Mouse (Mus musculus) spleen, postnatal 14 days (tissue): ENCODE data around the gene Cpm.

Experiments used
- DNase-seq, 2 experiments: peaks; one replicate each; pipeline ENCODE4 v3.0.0; 2021 to 2022; ENCODE audit warnings: low spot score in 2 of 2

Cpm gene

GRCm38 (mm10) chr10:117635078-117635771 lies 5.9 kb downstream of the Cpm start:
- DNase-seq, result no peak

GRCm38 (mm10) chr10:117635823-117636589 lies 6.7 kb downstream of the Cpm start:
- no peak for DNase-seq

GRCm38 (mm10) chr10:117637062-117637744 lies 7.9 kb downstream of the Cpm start:
- no peak for DNase-seq

GRCm38 (mm10) chr10:117637745-117638577 lies 8.7 kb downstream of the Cpm start:
- DNase-seq, result no peak

GRCm38 (mm10) chr10:117638578-117639220 lies 9.4 kb downstream of the Cpm start:
- no peak for DNase-seq

GRCm38 (mm10) chr10:117639221-117639599 lies 9.9 kb downstream of the Cpm start:
- no peak for DNase-seq

- DNase-seq, result no peak
Observed at GRCm38 (mm10) chr10:117639899-117640594, 10.7 kb downstream of the Cpm start.

- DNase-seq, result no peak
Observed at GRCm38 (mm10) chr10:117640595-117641078, 11.3 kb downstream of the Cpm start.

- DNase-seq, result no peak
Observed at GRCm38 (mm10) chr10:117641400-117642200, 12.3 kb downstream of the Cpm start.

GRCm38 (mm10) chr10:117642201-117642450 lies 12.8 kb downstream of the Cpm start:
- DNase-seq, result no peak

GRCm38 (mm10) chr10:117642491-117643262 lies 13.4 kb downstream of the Cpm start:
- no peak for DNase-seq

GRCm38 (mm10) chr10:117643302-117643701 lies 14.0 kb downstream of the Cpm start:
- no peak for DNase-seq

- no peak for DNase-seq
Observed at GRCm38 (mm10) chr10:117643711-117644428, 14.6 kb downstream of the Cpm start.

- DNase-seq, result no peak
Observed at GRCm38 (mm10) chr10:117644429-117644748, 15.1 kb downstream of the Cpm start.

GRCm38 (mm10) chr10:117644828-117645227 lies 15.5 kb downstream of the Cpm start:
- DNase-seq, result no peak

- no peak for DNase-seq
Observed at GRCm38 (mm10) chr10:117645487-117645964, 16.2 kb downstream of the Cpm start.

- no peak for DNase-seq
Observed at GRCm38 (mm10) chr10:117646482-117647157, 17.3 kb downstream of the Cpm start.

- DNase-seq, result no peak
Observed at GRCm38 (mm10) chr10:117647158-117647505, 17.8 kb downstream of the Cpm start.
